Mouse (Mus musculus): ENCODE measurements around the gene Plekhg2. TPM values are rescaled to one million over a fixed set of nuclear protein-coding genes. Genes with fewer than 3 reads are reported as not detected.

Plekhg2 gene
- polyA plus RNA-seq, 1 experiment from 2014 or later: 54.3 TPM

- no peak overlapping the region for H3K9ac ChIP-seq (ENCODE audit: low read length)
- peak overlapping the region; percentile 22; the same call in 1 of the 2 replicates for H3K27ac ChIP-seq (ENCODE audit: low read depth)
- peak; percentile 98 for DNase-seq (ENCODE audit: low spot score)
- 5% methylated on average over 4 of the region's 4 CpGs for WGBS
- H3K4me3 ChIP-seq (ENCODE audit: low read depth, low read length): no peak overlapping the region
- no peaks in the 10 kb centered on the region for H3K27me3 ChIP-seq (replicated peaks; ENCODE audit: control insufficient read depth, insufficient read depth, low read length)
- H3K4me2 ChIP-seq (ENCODE audit: low read length): no peak overlapping the region
- H3K9me3 ChIP-seq (ENCODE audit: control insufficient read depth, low read length): no peaks in the 10 kb centered on the region
- H3K4me1 ChIP-seq (replicated peaks; ENCODE audit: control insufficient read depth, insufficient read depth, low read length): peaks cover 22% of the 10 kb centered on the region
- peak; percentile 34; the same call in 1 of the 2 replicates for ATAC-seq (replicated peaks; ENCODE audit: low FRiP score, low TSS enrichment, low read depth)
- H3K36me3 ChIP-seq (ENCODE audit: control insufficient read depth, insufficient read depth, low read length): peaks cover 51% of the 10 kb centered on the region
These were observed 14.1 kb upstream of the Plekhg2 start for GRCm38 (mm10) chr7:28386462-28386861.

GRCm38 (mm10) chr7:28386007-28386406, 13.6 kb upstream of the Plekhg2 start:
- H3K4me2 ChIP-seq (ENCODE audit: low read length): no peak overlapping the region
- no peak overlapping the region for H3K4me3 ChIP-seq (ENCODE audit: low read depth, low read length)
- H3K4me1 ChIP-seq (replicated peaks; ENCODE audit: control insufficient read depth, insufficient read depth, low read length): peaks cover 23% of the 10 kb centered on the region
- ATAC-seq (replicated peaks; ENCODE audit: low FRiP score, low TSS enrichment, low read depth) (no peak), DNase-seq (ENCODE audit: low spot score) (no peak)
- H3K9me3 ChIP-seq (ENCODE audit: control insufficient read depth, low read length): no peaks in the 10 kb centered on the region
- H3K27me3 ChIP-seq (replicated peaks; ENCODE audit: control insufficient read depth, insufficient read depth, low read length): no peaks in the 10 kb centered on the region
- WGBS: 81% methylated on average over 7 of the region's 7 CpGs
- H3K9ac ChIP-seq (ENCODE audit: low read length): no peak overlapping the region
- peaks cover 51% of the 10 kb centered on the region for H3K36me3 ChIP-seq (ENCODE audit: control insufficient read depth, insufficient read depth, low read length)
- peak overlapping the region; percentile 22; the same call in 1 of the 2 replicates for H3K27ac ChIP-seq (ENCODE audit: low read depth)

- H3K4me1 ChIP-seq (replicated peaks; ENCODE audit: control insufficient read depth, insufficient read depth, low read length): peaks cover 31% of the 10 kb centered on the region
- no peaks in the 10 kb centered on the region for H3K9me3 ChIP-seq (ENCODE audit: control insufficient read depth, low read length)
- H3K4me3 ChIP-seq (ENCODE audit: low read depth, low read length): no peak overlapping the region
- no peak overlapping the region for H3K27ac ChIP-seq (ENCODE audit: low read depth)
- no peak overlapping the region for H3K9ac ChIP-seq (ENCODE audit: low read length)
- ATAC-seq (replicated peaks; ENCODE audit: low FRiP score, low TSS enrichment, low read depth): no peak
- WGBS: 87% methylated on average over 9 of the region's 9 CpGs
- H3K27me3 ChIP-seq (replicated peaks; ENCODE audit: control insufficient read depth, insufficient read depth, low read length): no peaks in the 10 kb centered on the region
- no peak for DNase-seq (ENCODE audit: low spot score)
- no peak overlapping the region for H3K4me2 ChIP-seq (ENCODE audit: low read length)
- peaks cover 44% of the 10 kb centered on the region for H3K36me3 ChIP-seq (ENCODE audit: control insufficient read depth, insufficient read depth, low read length)
These were observed 12.8 kb upstream of the Plekhg2 start for GRCm38 (mm10) chr7:28385196-28385595.

GRCm38 (mm10) chr7:28384162-28384561, 11.8 kb upstream of the Plekhg2 start:
- peaks cover 34% of the 10 kb centered on the region for H3K36me3 ChIP-seq (ENCODE audit: control insufficient read depth, insufficient read depth, low read length)
- ATAC-seq (replicated peaks; ENCODE audit: low FRiP score, low TSS enrichment, low read depth) (no peak), DNase-seq (ENCODE audit: low spot score) (no peak)
- H3K27ac ChIP-seq (ENCODE audit: low read depth): no peak overlapping the region; the same call in 1 of the 2 replicates
- no peaks in the 10 kb centered on the region for H3K9me3 ChIP-seq (ENCODE audit: control insufficient read depth, low read length)
- no peak overlapping the region for H3K4me2 ChIP-seq (ENCODE audit: low read length)
- 78% methylated on average over 6 of the region's 6 CpGs for WGBS
- H3K4me1 ChIP-seq (replicated peaks; ENCODE audit: control insufficient read depth, insufficient read depth, low read length): peaks cover 37% of the 10 kb centered on the region
- no peaks in the 10 kb centered on the region for H3K27me3 ChIP-seq (replicated peaks; ENCODE audit: control insufficient read depth, insufficient read depth, low read length)
- H3K4me3 ChIP-seq (ENCODE audit: low read depth, low read length): no peak overlapping the region
- no peak overlapping the region for H3K9ac ChIP-seq (ENCODE audit: low read length)

GRCm38 (mm10) chr7:28383606-28384005, 11.2 kb upstream of the Plekhg2 start:
- 71% methylated on average over 4 of the region's 4 CpGs for WGBS
- H3K36me3 ChIP-seq (ENCODE audit: control insufficient read depth, insufficient read depth, low read length): peaks cover 29% of the 10 kb centered on the region
- H3K27ac ChIP-seq (ENCODE audit: low read depth): peak overlapping the region; percentile 100; the same call in 1 of the 2 replicates
- DNase-seq (ENCODE audit: low spot score): no peak
- no peak overlapping the region for H3K4me3 ChIP-seq (ENCODE audit: low read depth, low read length)
- no peaks in the 10 kb centered on the region for H3K27me3 ChIP-seq (replicated peaks; ENCODE audit: control insufficient read depth, insufficient read depth, low read length)
- peaks cover 37% of the 10 kb centered on the region for H3K4me1 ChIP-seq (replicated peaks; ENCODE audit: control insufficient read depth, insufficient read depth, low read length)
- no peaks in the 10 kb centered on the region for H3K9me3 ChIP-seq (ENCODE audit: control insufficient read depth, low read length)
- H3K4me2 ChIP-seq (ENCODE audit: low read length): no peak overlapping the region
- no peak for ATAC-seq (replicated peaks; ENCODE audit: low FRiP score, low TSS enrichment, low read depth)
- no peak overlapping the region for H3K9ac ChIP-seq (ENCODE audit: low read length)

DNA sequence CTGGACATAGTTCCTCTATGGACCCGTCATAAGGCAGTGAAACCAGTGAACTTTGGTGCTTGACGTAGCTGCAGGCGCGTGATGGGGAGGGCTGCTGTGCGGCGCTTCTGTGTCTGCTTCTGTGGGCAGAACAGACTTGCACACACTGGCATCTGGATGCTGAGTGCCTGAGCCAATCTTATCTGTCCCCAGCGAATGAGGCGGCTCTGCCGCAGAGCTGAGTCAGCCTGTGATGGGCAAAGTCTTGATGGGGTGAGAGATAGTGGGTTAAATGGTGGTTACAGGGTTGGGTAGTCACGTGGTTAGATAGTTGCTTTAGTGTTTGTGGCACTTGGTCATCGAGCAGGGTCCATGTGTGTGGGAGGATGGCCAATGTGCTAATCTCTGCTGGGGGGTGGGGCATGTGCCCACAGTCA, 10.6 kb upstream of the Plekhg2 start:
- ATAC-seq (replicated peaks; ENCODE audit: low FRiP score, low TSS enrichment, low read depth) (peak; percentile 29; the same call in 1 of the 2 replicates), DNase-seq (ENCODE audit: low spot score) (peak; percentile 62)
- WGBS: 53% methylated on average over 11 of the region's 11 CpGs
- Histone ChIP-seq H3K4me3 (ENCODE audit: low read depth, low read length) (no peak overlapping the region), H3K27me3 (replicated peaks; ENCODE audit: control insufficient read depth, insufficient read depth, low read length) (no peaks in the 10 kb centered on the region), H3K9ac (ENCODE audit: low read length) (no peak overlapping the region), H3K4me1 (replicated peaks; ENCODE audit: control insufficient read depth, insufficient read depth, low read length) (peaks cover 41% of the 10 kb centered on the region), H3K4me2 (ENCODE audit: low read length) (peak overlapping the region; percentile 69), H3K9me3 (ENCODE audit: control insufficient read depth, low read length) (no peaks in the 10 kb centered on the region), H3K36me3 (ENCODE audit: control insufficient read depth, insufficient read depth, low read length) (peaks cover 25% of the 10 kb centered on the region), H3K27ac (ENCODE audit: low read depth) (peak overlapping the region; percentile 100)

DNA sequence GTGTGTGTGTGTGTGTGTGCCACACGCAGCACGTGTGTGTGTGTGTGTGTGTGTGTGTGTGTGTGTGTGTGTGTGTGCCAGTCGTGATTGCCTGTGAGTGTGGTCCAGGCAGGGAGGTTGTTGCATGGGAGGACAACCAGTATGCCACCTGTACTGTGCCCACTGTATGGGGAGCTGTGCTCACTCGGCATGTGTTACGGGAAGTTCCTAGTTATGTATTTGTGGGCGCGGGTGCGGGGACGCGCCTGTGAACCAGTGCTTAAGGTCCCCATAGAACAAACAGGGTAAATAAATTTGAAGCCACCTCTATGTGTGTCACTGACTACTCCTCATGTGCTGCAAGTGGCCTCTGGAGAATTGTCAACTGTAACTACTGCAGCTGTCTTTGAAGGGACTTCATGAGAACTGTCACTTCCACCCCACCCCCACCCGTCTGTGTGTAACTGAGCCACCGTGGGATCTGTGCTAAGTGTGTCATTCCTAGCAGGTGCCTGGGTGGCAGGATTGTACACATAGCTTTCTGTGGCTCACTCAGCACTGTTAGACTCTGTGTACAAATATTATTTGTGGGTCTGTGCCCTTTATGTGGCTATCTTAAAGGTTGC, 10.1 kb upstream of the Plekhg2 start:
- Histone ChIP-seq H3K9me3 (ENCODE audit: control insufficient read depth, low read length) (no peaks in the 10 kb centered on the region), H3K4me2 (ENCODE audit: low read length) (peak overlapping the region; percentile 69), H3K4me1 (replicated peaks; ENCODE audit: control insufficient read depth, insufficient read depth, low read length) (peaks cover 46% of the 10 kb centered on the region), H3K4me3 (ENCODE audit: low read depth, low read length) (peak overlapping the region; percentile 31; the same call in 1 of the 2 replicates), H3K9ac (ENCODE audit: low read length) (peak overlapping the region; percentile 58), H3K36me3 (ENCODE audit: control insufficient read depth, insufficient read depth, low read length) (peaks cover 25% of the 10 kb centered on the region), H3K27ac (ENCODE audit: low read depth) (peak overlapping the region; percentile 100), H3K27me3 (replicated peaks; ENCODE audit: control insufficient read depth, insufficient read depth, low read length) (no peaks in the 10 kb centered on the region)
- ATAC-seq (replicated peaks; ENCODE audit: low FRiP score, low TSS enrichment, low read depth) (no peak), DNase-seq (ENCODE audit: low spot score) (peak; percentile 66)
- 34% methylated on average over 12 of the region's 12 CpGs for WGBS

- Histone ChIP-seq H3K27me3 (replicated peaks; ENCODE audit: control insufficient read depth, insufficient read depth, low read length) (no peaks in the 10 kb centered on the region), H3K4me3 (ENCODE audit: low read depth, low read length) (peak overlapping the region; percentile 31), H3K36me3 (ENCODE audit: control insufficient read depth, insufficient read depth, low read length) (peaks cover 26% of the 10 kb centered on the region), H3K9me3 (ENCODE audit: control insufficient read depth, low read length) (no peaks in the 10 kb centered on the region), H3K4me1 (replicated peaks; ENCODE audit: control insufficient read depth, insufficient read depth, low read length) (peaks cover 51% of the 10 kb centered on the region), H3K27ac (ENCODE audit: low read depth) (peak overlapping the region; percentile 100), H3K9ac (ENCODE audit: low read length) (peak overlapping the region; percentile 58), H3K4me2 (ENCODE audit: low read length) (peak overlapping the region; percentile 69)
- under 1% methylated on average over 20 of the region's 20 CpGs for WGBS
- ATAC-seq (replicated peaks; ENCODE audit: low FRiP score, low TSS enrichment, low read depth) (peak; percentile 45), DNase-seq (ENCODE audit: low spot score) (peak; percentile 92)
These were observed 9.5 kb upstream of the Plekhg2 start for GRCm38 (mm10) chr7:28381938-28382337.
